Mouse (Mus musculus): ENCODE measurements at regions not wholly inside any gene's neighbourhood (a gene's known extent, or its start where the extent isn't known, plus 50 kb on each side); places are given as distances from the start of the nearest gene placed in this dataset.

GRCm38 (mm10) chr8:126872133-126872532 is 73.5 kb downstream of the Tomm20 start:
- TF ChIP-seq CTCF (IDR thresholded peaks at IDR 0.05; ENCODE audit: control insufficient read depth, insufficient read depth, insufficient read length) (no peak), MYOD1 (IDR thresholded peaks at IDR 0.05; ENCODE audit: control insufficient read depth, insufficient read length, low read depth) (no peak)
